In the genomic region with DNA sequence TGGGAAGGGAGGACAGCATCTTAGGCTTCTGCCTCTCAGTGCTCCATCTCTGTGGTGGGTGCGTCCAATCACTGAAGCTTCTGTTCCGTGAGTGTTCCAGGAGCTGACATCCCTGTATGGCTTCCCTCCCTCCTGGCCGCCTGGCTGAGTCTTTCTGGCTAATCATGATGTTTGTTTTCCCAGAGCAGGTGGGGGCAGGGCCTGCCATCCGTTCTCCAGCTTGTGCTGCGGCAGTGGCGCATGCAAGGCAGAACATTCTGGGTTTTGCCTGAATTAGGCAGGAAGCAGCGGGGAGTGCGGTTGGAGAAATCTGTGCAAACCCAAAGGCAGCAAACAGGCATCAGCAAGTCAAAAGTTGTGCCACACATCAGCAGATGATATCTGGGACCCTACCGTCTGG, we compare ENCODE assay signal across 11 mouse cellular contexts. TPM values are rescaled to one million over a fixed set of nuclear protein-coding genes. Genes with fewer than 3 reads are reported as not detected.
A peak's percentile ranks its signal among the peaks of the same experiment; 100 is the strongest.
DNase-seq lines count a peak whose midpoint lies in the region; ATAC-seq and TF ChIP-seq lines count a peak whose summit lies in the region.
"Had no signal": no experiment of that assay in that cellular context is flagged by ENCODE, and none has a peak within 500 bp of the region (broad histone marks: within the 10 kb centered on the region; RNA-seq: fewer than 3 reads in every experiment).

No protein-coding gene starts in this region.

- no peaks in the 10 kb centered on the region for H3K9me3 ChIP-seq in midbrain, embryonic 11.5 days (ENCODE audit: control insufficient read depth, low read length)
- no peaks in the 10 kb centered on the region for H3K9me3 ChIP-seq in midbrain, embryonic 16.5 days (replicated peaks; ENCODE audit: control insufficient read depth, low read length, poor library complexity, severe bottlenecking)
- H3K9me3 ChIP-seq in stomach, postnatal 0 days (ENCODE audit: control insufficient read depth, low read length) = no peaks in the 10 kb centered on the region
- H3K9me3 ChIP-seq in intestine, postnatal 0 days (ENCODE audit: control insufficient read depth) = no peaks in the 10 kb centered on the region

- no peak overlapping the region for H3K4me3 ChIP-seq in midbrain, embryonic 11.5 days (ENCODE audit: low read depth, low read length)
- H3K4me3 ChIP-seq in midbrain, embryonic 16.5 days (ENCODE audit: low read depth, low read length) = no peak overlapping the region
- H3K4me3 ChIP-seq in stomach, postnatal 0 days (ENCODE audit: low read depth, low read length) = no peak overlapping the region
- no peak overlapping the region for H3K4me3 ChIP-seq in lung, adult 2 months (replicated peaks; ENCODE audit: extremely low read depth, low read depth, low read length)
- no peak overlapping the region for H3K4me3 ChIP-seq in intestine, postnatal 0 days (ENCODE audit: low read depth, low read length)

- no peaks in the 10 kb centered on the region for H3K27me3 ChIP-seq in midbrain, embryonic 11.5 days (ENCODE audit: control insufficient read depth, insufficient read depth, low read length)
- no peaks in the 10 kb centered on the region for H3K27me3 ChIP-seq in midbrain, embryonic 16.5 days (ENCODE audit: control insufficient read depth, insufficient read depth, low read depth, low read length)
- H3K27me3 ChIP-seq in stomach, postnatal 0 days (ENCODE audit: control insufficient read depth, insufficient read depth, low read length) = no peaks in the 10 kb centered on the region
- no peaks in the 10 kb centered on the region for H3K27me3 ChIP-seq in intestine, postnatal 0 days (replicated peaks; ENCODE audit: control insufficient read depth, insufficient read depth, low read length)

- TF ChIP-seq EP300 in stomach, postnatal 0 days (optimal IDR thresholded peaks at IDR 0.05) = no peak

- WGBS in midbrain, embryonic 11.5 days = 51% methylated on average over 9 of the region's 9 CpGs
- 43% methylated on average over 9 of the region's 9 CpGs for WGBS in midbrain, embryonic 16.5 days
- 37% methylated on average over 9 of the region's 9 CpGs for WGBS in stomach, postnatal 0 days
- WGBS in lung, adult 2 months = 75% methylated on average over 9 of the region's 9 CpGs
- WGBS in intestine, postnatal 0 days = 51% methylated on average over 9 of the region's 9 CpGs

- peaks cover 22% of the 10 kb centered on the region for H3K4me1 ChIP-seq in midbrain, embryonic 11.5 days (ENCODE audit: control insufficient read depth, insufficient read depth, low read length)
- peaks cover 14% of the 10 kb centered on the region for H3K4me1 ChIP-seq in midbrain, embryonic 16.5 days (ENCODE audit: control insufficient read depth, insufficient read depth, low read length)
- peaks cover 2% of the 10 kb centered on the region; the same call in 1 of the 2 replicates for H3K4me1 ChIP-seq in stomach, postnatal 0 days (replicated peaks; ENCODE audit: control insufficient read depth, insufficient read depth)
- H3K4me1 ChIP-seq in lung, adult 2 months (ENCODE audit: control insufficient read depth, insufficient read depth, low read length) = peaks cover 3% of the 10 kb centered on the region
- H3K4me1 ChIP-seq in intestine, postnatal 0 days (replicated peaks; ENCODE audit: control insufficient read depth, insufficient read depth, low read length) = no peaks in the 10 kb centered on the region

- intact Hi-C loops in left cerebral cortex, postnatal 14 days (cut with DNase I) = no loop called here

- no peak for TF ChIP-seq POLR2A in lung, adult 2 months (IDR thresholded peaks at IDR 0.05; ENCODE audit: borderline replicate concordance, extremely low read depth, low read depth, low read length)

- no peak overlapping the region for H3K4me2 ChIP-seq in midbrain, embryonic 11.5 days
- H3K4me2 ChIP-seq in midbrain, embryonic 16.5 days (ENCODE audit: low read length) = no peak overlapping the region
- no peak overlapping the region for H3K4me2 ChIP-seq in stomach, postnatal 0 days (replicated peaks; ENCODE audit: low read depth)
- no peak overlapping the region for H3K4me2 ChIP-seq in intestine, postnatal 0 days (replicated peaks; ENCODE audit: low read depth)

- H3K9ac ChIP-seq in midbrain, embryonic 11.5 days (ENCODE audit: low read length) = 0 out of 2 replicates have a peak overlapping the region, but pooled peaks have one; percentile 7
- H3K9ac ChIP-seq in midbrain, embryonic 16.5 days (ENCODE audit: low read depth, low read length) = no peak overlapping the region
- H3K9ac ChIP-seq in stomach, postnatal 0 days (ENCODE audit: low read length) = no peak overlapping the region
- H3K9ac ChIP-seq in intestine, postnatal 0 days (ENCODE audit: low read depth, low read length) = no peak overlapping the region

- DNase-seq in midbrain, embryonic 11.5 days (ENCODE audit: low spot score, missing footprints) = no peak
- peak; percentile 57 to 61 for DNase-seq in frontal cortex, postnatal 36 days (ENCODE audit: low spot score in 2 of 2)
- peak; percentile 69 to 89 for DNase-seq in left cerebral cortex, postnatal 14 days (ENCODE audit: low spot score in 2 of 2)
- peak; percentile 37 for DNase-seq in stomach, postnatal 0 days (ENCODE audit: low spot score)
- DNase-seq in lung, adult 2 months = no peak
- DNase-seq: lung, adult 18-20 months; thymus, adult 18-20 months had no signal

- H3K36me3 ChIP-seq in midbrain, embryonic 11.5 days (ENCODE audit: control insufficient read depth, insufficient read depth, low read length) = no peaks in the 10 kb centered on the region
- H3K36me3 ChIP-seq in midbrain, embryonic 16.5 days (ENCODE audit: control insufficient read depth, insufficient read depth, low read length) = no peaks in the 10 kb centered on the region
- H3K36me3 ChIP-seq in stomach, postnatal 0 days (ENCODE audit: control insufficient read depth, insufficient read depth, low read length) = no peaks in the 10 kb centered on the region
- no peaks in the 10 kb centered on the region for H3K36me3 ChIP-seq in intestine, postnatal 0 days (ENCODE audit: control insufficient read depth, insufficient read depth)

- no peak for TF ChIP-seq CTCF in stomach, postnatal 0 days (IDR thresholded peaks at IDR 0.05; ENCODE audit: low read depth)
- TF ChIP-seq CTCF in lung, adult 2 months (IDR thresholded peaks at IDR 0.05; ENCODE audit: insufficient read depth, low read length) = no peak
- no peak for TF ChIP-seq CTCF in intestine, postnatal 0 days (IDR thresholded peaks at IDR 0.05; ENCODE audit: low read depth)

- 0 out of 2 replicates have a peak, but pooled peaks have one; percentile 3 for ATAC-seq in midbrain, embryonic 11.5 days (ENCODE audit: low FRiP score)
- ATAC-seq in midbrain, embryonic 16.5 days = no peak
- peak; percentile 24; the same call in 1 of the 2 replicates for ATAC-seq in stomach, postnatal 0 days (ENCODE audit: low FRiP score, low TSS enrichment)
- ATAC-seq in intestine, postnatal 0 days = no peak

- no peak overlapping the region for H3K27ac ChIP-seq in midbrain, embryonic 11.5 days (ENCODE audit: low read depth, low read length)
- H3K27ac ChIP-seq in midbrain, embryonic 16.5 days (ENCODE audit: low read length) = no peak overlapping the region
- H3K27ac ChIP-seq in stomach, postnatal 0 days (replicated peaks) = no peak overlapping the region
- H3K27ac ChIP-seq in intestine, postnatal 0 days (ENCODE audit: low read depth, low read length) = no peak overlapping the region

RNA-seq across cellular contexts. Expression of gene Traf3, which starts 20.9 kb away (rescaled TPM):
- polyA plus RNA-seq in midbrain, embryonic 11.5 days (2014; fragmentation: Nextera tagmentation; extraction: Ambion mirVana) = 11.6 and 14.0 TPM in 2 replicates
- 17.4 and 22.3 TPM in 2 replicates for polyA plus RNA-seq in midbrain, embryonic 16.5 days (2015; fragmentation: Nextera tagmentation; extraction: Ambion mirVana)
- total RNA-seq in left cerebral cortex, postnatal 14 days (2021) = 10 to 100 TPM; 91.9 to 93.3 TPM
- polyA plus RNA-seq in stomach, postnatal 0 days (2015; fragmentation: Nextera tagmentation; extraction: Ambion mirVana) = 3.2 and 4.4 TPM in 2 replicates
- polyA plus RNA-seq in lung, adult 2 months (2012; rRNA removed) = 16.8 and 20.2 TPM in 2 replicates
- 3.4 and 4.0 TPM in 2 replicates for polyA plus RNA-seq in intestine, postnatal 0 days (2015; fragmentation: Nextera tagmentation; extraction: Ambion mirVana)

RNA-seq across cellular contexts. Expression of gene 4930595D18Rik, which starts 39.0 kb away (rescaled TPM):
- not detected in 2 replicates for polyA plus RNA-seq in midbrain, embryonic 11.5 days (2014; fragmentation: Nextera tagmentation; extraction: Ambion mirVana)
- not detected in 2 replicates for polyA plus RNA-seq in midbrain, embryonic 16.5 days (2015; fragmentation: Nextera tagmentation; extraction: Ambion mirVana)
- not detected for total RNA-seq in left cerebral cortex, postnatal 14 days (2021)
- polyA plus RNA-seq in stomach, postnatal 0 days (2015; fragmentation: Nextera tagmentation; extraction: Ambion mirVana) = not detected in 2 replicates
- polyA plus RNA-seq in lung, adult 2 months (2012; rRNA removed) = not detected in 2 replicates
- not detected in 2 replicates for polyA plus RNA-seq in intestine, postnatal 0 days (2015; fragmentation: Nextera tagmentation; extraction: Ambion mirVana)
- polyA plus RNA-seq: intestine, embryonic 14.5 days; neural tube, embryonic 14.5 days had no signal

Comparison
In these comparisons a context has a peak if more than half of its experiments do, and no peak if none do; other contexts are left out.
1. ATAC-seq: peak in midbrain, embryonic 11.5 days (single experiment) and stomach, postnatal 0 days (single experiment); none in midbrain, embryonic 16.5 days (single experiment) and intestine, postnatal 0 days (single experiment).
2. DNase-seq: peak in frontal cortex, postnatal 36 days (2 of 2), left cerebral cortex, postnatal 14 days (2 of 2) and stomach, postnatal 0 days (single experiment); none in midbrain, embryonic 11.5 days (single experiment) and lung, adult 2 months (single experiment).